Mouse (Mus musculus) lung, postnatal 25 days (tissue): ENCODE measurements around the gene Dph1.

Experiments used
- DNase-seq: peaks from one replicate; pipeline ENCODE4 v3.0.0; 2022; ENCODE audit warnings: low spot score

Dph1 gene

DNA sequence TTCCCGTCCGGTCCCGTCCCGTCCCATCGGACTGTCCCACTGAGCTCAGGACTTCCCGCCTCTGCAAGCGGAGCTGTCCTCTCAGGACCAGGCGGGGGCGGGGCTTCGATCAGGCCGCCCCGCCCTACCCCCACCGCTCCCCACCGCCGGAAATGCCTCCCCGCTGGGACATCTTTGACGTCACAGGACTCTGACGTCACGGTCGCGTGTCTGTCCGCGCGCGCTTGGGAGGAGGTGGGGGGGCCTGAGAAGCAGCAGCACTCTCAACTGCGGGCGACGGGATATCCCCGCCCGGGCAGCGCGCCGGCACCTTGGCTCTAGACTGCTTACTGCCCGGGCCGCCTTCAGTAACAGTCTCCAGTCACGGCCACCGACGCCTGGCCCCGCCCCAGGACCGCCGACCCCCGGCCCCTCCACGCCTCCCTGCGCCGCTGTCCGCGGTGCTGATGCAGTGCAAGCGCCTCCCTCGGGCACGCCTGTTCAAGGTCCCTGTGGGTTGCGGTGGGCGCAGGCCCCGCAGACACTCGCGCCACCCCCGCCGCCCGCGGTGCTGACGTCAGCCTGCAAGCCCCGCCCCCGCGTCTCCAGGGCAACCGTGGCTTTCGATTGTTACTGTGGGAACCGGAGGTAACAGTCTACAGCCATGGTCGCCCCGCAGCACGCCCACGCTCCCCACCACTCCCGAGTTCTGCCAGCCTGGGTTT lies 17.8 kb downstream of the Dph1 start:
- peak; percentile 75 for DNase-seq

DNA sequence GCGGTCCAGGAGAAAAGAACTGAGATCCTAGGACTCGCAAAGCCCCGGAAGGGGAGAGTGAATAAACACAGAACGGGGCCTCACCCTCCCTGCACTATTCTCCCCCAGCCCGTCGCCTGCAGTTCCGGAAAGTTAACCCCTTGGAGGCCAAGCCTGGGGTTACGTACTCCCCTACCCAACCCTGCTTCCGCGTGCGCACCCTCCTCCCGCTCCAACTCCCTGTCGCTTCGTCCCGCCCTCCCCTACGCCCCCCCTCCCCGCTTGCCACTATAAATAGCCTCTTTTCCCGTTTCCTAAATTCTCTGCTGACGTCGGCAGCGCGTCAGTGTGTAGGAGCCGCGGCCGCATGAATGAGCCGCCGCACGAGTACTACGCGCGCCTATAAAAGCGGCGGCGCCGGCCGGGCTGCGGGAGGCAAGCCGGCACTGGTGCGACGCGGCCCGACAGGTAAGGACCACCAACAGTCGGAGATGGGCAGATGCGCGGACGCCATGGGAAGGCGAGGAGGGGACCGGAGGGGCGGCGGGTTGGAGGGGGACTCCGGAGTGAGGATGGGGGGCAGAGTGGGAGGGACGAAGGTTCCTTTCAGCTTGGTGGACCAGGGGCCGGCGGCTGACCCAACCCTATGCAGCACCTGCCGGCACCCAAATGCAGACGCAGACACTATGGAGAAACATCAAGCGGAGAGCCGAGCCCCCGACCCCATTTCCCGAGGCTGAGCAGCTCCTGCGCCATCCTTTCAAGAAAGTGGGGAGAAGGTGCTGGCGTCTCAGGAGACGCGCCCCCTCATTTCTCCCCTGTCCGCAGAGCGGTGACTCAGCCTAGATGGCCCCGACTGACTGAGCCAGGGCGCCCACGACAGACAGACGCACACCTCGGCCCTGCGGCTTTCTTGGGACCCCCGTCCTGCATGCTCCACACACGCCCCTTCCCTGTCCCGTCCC lies 18.6 kb downstream of the Dph1 start:
- DNase-seq = no peak

DNA sequence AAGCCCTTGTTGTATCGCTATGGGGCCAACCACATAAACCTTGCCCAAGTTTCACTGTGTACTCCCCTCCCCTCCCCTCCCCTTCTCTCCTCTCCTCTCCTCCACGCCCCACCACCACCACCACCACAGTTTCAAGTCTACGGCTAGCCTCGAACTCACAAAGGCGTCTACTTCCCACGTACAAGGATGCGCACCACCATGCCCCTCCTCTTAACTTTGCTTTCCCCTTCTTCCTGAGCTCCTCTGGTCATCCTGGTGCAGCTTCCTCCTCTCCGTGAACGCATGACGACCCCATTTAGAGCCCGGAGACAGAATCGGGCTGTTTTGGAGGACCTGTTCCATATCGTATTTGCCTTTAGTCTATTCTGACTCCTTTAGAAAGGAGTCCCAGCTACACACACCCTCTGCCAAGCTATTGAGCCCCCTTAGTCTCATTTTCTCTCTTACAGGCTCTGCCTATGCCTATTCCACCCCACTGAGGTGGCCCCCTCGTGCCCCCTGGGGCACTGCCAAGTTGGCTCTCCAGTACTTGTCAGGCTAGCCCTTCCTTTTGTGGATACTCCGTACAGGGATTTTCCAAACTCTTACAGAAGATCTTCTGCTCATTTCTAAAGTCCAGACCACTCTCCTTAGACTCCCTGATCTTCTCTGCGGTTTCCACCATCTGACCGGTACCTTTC lies 19.7 kb downstream of the Dph1 start:
- no peak for DNase-seq

DNA sequence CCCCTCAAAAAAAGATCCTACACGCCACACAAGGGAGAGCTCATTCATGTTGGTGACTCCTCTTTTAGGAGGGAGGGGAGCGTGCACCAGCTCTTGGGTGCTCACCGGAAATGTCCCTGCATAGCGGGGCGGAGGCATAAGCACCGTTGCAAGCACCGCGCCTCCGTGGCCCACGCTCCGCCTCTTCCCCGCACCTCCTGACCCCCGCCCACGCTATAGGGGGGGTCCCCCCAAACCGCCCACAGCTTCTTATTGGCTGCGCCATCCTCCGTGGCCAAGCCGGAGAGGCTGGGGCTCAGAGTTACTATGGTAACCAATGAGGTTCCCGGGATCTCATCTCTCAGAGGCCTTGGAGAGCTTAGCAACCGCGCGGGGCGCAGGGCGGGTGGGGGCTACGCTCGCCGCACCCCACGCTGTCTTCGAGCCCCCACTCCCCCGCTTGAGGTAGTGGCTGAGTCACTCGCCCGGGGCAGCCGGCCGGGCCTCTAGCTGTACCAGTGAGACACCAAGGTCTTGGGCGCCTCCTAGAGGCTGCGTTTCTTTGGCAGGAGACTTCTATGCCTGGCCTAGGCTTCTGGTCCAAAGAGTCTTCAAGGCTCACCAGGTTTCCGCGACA lies 20.8 kb downstream of the Dph1 start:
- DNase-seq = peak; percentile 92

DNA sequence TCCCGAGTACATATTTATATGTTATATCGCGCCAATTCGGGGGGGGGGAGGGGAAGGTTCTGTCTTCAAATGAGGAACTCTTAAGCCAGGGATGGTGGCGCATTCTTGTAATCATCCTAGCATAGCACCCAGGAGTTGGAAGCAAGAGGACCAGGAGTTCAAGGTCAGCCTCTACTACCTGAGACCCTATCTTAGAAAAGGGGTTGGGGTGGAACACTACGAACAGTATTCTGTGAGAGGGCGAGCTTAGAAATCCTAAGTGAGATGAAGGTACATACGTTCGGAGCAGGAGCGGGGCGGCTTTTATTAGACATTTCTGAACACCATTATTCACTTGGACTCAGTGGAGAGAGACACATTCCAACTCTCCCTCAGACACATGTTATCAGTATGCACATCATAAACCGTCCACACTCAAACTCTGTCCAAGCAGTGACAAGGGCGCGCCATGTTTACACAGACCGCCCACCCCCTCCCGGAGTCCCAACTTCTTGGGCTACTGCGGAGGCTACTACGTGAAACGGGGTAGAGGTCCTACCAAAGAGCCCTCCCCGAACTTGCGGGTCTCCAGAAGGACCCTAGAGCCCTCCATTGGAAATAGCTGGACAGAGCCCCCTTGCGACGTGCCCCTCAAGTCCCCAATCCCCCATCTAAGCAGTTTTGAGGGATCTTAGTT lies 21.5 kb downstream of the Dph1 start, which contains the start of gene Hic1:
Gene Hic1, minus strand, starts transcription at position 115 of the 676 bp plus-strand sequence.
- no peak for DNase-seq

DNA sequence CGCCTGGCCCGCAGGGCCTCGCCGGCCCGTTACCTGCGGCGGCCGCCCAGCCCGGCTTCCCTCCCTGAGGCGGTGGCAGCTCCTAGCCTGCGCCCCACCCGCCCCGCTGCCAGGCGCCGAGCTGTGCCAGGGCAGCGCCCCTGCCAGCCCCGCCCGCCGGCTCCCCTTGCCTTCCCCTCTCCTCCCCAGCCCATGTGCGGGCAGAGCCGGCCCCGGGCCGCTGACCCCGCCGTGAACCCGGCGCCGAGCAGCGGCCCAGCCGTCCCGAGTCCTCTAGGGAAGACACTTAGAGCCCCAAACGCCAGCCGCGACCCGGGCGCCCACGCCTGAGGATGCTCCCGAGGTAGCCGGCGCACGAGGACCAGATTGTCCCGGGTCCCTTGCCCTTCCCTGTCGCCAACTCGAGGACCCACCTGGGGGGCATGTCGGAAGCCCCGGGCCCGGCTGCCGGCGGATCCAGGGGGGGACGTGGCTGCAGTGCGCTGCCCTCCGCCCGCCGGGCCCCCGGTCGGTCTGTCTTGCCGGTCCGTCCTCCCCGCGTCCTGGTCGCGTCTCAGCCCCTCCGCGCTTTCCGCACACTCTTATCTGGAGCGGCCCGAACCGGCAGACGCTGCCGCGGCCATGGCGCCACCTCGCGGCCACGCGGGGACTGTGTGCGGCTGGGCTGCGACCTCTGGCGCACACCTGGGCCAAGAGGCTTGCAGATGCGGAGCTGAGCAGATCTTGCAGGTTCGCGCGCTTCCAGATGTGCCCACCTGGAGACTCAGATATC lies 22.3 kb downstream of the Dph1 start:
- peak; percentile 85 for DNase-seq

DNA sequence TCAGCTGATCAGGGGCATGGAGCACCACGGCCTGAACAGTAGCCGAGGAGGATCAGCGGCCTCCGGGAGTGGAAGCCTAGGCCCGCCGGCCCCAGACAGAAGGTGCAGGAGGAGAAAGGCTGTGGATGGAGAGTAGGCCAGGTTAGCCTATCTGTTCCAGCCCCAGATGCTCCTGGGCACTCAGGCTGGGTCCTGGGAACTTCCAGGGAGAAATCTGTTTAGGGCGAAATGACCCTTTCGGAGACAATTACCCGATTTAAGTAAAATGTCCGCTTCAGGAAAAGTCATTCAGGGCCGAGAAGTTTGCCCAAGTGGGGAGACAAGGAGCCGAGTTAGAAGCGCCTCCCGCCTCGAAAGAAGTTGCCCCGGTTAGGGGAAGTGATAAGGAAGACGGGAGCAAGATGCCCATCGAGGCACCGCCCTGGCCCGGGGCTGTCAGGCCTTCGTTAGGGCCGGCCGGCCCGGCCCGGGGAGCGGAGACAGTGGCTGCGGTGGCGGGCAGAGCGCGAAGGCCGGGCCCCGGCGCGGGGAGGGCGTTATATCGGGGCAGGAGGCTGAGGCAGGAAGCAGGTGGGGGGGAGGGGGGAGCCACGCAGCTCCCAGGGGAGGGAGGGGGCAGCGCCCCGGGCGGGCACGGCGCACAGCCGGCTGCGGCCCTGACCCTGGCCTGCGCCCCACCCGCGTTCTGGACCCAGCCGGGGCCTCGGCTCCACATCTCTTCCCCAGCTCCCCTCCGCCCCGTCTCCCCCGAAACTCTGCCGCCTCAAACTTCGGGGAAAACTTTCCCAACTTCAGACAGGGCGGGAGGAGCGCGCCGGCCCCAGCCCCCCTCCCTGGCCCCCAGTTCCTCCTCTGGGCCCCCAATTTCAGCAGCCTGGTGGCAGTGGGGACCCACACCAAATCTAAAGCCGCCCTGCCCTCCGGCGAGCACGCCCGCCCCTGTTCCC lies 23.1 kb downstream of the Dph1 start:
- no peak for DNase-seq

DNA sequence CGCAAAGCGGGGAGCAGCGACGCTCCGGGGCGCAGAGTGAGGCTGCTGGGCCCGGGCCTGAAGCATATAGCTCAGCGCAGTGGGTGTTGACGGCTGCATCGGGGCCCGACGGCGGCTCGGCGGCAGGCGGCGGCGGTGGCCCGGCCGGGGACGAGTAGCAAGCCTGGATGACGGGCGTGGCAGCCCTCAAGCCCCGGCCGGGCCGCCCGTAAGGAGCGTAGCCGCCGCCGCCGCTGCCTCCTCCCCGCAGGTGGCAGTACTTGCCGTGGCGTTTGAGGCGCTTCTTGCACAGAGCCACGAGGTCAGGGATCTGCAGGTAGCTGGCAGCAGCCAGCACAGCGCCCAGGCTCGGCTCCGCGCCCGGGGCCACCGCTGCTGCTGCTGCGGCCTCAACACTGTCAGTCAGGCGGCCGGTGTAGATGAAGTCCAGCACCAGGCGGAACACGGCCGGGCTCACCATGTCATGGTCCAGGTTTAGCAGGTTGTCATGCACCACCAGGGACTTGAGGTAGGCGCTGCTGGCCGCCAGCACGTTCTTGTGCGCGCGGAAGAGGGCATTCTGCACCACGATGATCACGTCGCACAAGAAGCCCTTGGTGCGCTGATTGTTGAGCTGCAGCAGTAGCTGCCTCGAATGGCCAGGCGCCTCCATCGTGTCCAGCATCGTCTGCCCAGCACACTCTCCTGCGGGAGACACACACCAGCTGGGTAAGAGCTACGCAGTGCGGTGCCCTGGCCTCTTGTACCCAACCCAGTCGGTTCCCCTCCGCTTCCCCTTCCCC lies 24.0 kb downstream of the Dph1 start:
- no peak for DNase-seq

DNA sequence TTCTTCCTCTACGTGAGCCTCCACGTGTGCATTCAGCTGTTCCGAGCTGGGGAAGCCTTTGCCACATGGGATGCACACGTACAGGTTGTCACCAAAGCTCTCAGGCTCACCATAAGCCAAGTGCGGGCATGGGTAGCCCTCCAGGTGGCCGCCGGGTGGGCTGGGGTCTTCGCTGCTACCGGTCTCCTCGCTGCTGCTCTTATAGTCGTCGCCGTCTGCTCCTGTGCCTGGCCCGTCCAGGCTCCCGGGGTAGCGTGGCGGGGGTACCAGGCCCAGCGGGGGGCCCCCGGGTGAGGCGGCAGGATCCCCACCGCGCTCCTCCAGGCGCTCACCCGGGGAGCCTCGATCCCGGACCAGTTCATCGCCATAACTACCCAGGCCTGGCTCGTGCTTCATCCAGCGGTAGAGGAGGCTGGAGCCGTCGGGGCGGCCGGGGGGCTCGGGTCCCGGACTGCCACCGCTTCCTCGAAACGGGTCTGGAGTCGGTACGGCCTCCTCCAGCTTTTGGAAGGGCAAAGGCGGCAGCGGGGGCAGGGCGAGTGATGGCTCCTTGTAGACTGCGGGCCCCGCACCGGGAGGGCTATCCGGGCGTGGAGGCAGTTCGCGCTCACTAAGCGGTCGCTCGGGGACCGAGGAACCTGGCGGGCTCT lies 24.7 kb downstream of the Dph1 start:
- no peak for DNase-seq

DNA sequence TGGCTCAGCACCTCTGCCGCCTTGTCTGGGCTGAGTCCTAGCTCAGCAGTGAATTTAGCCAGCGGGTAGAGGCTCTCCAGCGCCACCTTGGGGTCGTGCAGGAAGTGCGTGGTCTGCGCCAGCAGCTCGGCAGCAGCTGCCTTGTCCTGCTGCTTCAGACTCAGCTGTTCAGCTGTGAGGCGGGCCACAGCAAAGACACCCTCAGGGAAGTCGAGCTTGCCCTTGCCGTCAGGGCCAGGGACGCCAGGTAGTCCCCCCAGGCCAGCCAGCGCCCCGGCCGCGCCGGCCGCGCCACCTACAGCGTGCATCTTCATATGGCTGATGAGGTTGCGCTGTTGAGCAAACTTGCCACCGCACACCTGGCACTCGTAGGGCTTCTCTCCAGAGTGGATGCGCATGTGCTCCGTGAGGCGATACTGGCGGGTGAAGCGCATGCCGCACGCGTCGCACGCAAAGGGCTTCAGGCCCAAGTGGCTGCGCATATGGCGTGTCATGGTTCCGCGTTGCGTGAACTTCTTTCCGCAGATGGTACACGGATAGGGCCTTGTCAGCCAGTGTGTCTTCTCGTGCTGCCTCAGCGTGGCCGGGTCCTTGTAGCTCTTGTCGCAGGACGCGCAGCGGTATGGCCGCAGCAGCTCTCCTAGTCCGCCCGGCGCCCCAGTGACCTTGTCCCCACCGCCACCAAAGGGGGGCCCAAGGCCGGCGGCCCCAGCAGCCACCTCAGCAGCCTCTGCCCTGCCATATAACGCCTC lies 25.4 kb downstream of the Dph1 start:
- DNase-seq = peak; percentile 84

DNA sequence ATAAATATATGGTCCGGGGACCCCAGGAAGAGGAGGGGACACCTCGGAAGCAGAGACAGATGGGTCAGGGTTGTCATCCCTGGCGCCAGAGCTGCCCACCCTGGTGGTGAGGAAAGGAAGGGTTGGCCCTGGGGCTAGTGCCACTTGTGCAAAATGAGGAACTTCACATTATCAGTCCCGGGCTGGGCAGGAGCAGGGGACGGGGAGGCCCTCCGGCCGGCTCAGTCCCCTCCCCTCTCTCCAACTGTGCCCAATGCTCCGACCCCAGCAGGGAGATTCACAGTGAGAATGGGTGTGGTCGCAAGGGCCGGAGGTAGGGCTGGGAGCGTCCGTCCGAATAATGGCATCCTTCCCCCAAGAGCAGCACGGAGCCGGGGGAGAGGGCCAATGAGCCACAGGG lies 26.3 kb downstream of the Dph1 start:
- no peak for DNase-seq

DNA sequence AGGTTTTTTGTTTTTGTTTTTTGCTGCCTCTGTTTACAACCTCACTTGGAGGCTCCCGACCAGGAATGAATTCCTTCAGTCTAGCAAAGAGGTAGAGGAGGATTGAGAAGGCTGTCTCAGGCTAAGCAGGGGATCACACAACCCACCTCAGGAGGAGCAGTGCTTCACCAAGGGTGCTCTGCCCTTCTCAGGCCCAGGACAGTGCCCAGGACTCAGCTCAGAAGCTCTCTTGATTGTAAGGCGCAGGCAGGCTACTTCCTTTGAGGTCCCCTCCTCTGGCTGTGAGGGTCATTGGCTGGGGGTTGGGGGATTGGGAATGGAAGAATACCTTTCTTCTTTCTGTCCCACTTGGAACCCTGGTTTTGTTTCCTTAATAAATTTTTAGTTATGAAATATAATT lies 27.0 kb downstream of the Dph1 start:
- DNase-seq = no peak

DNA sequence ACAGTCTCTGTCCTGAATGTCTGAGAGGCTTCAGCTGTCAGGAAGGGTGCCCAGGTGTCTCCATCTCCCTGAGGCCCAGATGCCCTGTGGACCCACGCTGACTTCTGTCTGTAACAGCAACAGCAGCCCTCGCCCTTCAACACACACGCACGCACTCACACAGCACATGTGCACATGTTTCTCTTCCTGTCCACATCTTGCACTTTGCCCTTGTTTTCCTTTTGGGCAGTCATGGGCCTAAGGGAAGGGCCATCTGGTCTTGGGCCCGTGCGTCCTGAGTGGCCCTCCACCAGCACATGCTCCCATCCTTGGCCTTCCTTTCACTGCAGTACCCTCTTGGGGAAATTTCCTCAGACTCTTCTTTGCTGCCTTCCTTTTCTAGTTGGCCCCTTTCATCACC lies 27.7 kb downstream of the Dph1 start:
- DNase-seq = no peak

DNA sequence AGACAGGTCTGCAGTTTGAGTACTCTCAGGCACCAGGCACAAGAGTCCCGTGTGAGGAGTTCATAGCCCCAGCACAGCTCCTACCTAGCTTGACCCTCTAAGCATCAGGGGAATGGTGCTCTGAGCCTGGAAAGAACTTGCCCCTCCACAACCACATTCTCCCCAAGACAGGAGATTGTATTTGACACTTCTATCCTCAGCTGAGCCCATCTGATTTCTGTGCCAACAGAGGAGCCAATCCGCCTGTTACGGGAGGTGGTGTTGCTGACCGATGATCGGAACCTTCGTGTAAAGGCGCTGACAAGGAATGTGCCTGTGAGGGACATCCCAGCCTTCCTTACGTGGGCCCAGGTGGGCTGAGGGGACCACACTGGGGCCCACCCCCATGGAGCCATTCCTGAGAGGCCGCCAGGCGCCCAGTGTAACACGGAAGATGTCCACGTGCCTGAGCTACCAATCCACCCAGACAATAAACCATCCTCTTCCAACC lies 28.4 kb downstream of the Dph1 start:
- no peak for DNase-seq

DNA sequence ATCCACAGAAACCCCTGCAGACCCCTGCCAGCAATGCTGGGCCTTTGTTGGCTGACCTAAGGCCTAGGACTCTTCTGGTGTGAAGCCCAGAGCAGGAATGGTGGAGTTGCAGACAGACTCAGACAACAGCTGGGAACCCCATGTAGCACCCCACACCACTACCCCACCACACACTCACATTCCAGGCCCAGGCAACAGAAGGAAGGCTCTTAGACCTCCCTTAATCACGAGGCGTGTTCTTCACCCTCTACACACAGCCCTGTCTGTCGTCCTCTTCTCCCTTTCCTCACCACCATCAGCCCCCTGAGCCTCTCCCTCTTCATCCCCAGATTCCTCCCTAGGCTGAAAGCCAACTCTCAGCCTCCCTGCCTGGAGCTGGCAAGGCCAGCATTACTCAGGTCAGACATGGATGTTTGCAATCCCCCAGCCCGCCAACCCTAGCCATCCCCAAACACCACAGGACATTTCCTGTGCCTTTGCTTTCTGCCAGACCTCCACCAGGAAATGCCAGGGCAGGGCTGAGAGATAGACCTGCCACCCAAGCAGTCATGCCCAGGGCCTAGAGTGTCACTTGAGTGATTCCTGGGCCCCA lies 29.5 kb downstream of the Dph1 start:
- no peak for DNase-seq

DNA sequence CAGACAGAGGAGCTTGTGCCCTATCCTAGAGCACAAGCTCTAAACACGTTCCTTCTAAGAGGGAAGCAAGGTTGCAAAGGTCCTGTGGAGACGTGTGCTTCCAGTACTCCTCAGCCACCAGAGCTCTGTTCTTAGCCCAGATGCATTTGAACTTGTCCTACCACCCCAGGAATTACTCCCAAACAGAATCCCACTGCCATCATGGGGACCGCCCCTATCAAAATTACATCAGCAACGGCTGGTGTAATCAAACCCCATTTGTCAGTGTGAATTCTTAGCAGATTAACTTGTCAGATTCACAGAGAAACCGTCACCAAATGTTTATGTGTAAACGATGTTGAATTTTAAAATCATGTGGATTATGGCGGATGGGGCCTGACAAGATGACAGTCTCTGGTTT lies 30.1 kb downstream of the Dph1 start:
- no peak for DNase-seq

DNA sequence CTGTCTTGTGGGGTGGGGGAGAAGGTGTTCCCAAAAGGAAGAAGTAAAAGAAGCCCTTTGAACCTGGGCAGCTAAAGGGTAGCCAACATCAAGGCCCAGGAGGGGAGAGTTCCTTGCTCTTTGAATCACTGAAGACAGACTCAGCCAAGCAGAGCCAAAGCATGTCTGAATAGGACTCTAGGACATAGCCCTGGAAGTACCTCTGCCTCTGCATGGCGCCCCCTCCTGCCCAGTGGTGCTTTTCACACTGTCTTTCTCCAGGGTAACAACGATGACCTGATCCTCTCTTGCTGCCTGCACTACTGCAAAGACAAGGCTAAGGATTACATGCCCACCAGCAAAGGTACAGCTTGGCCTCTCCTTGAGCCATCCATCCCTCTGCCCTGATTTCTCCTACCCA lies 31.5 kb downstream of the Dph1 start:
- no peak for DNase-seq
